Mouse (Mus musculus): Measurements from ENCODE around the gene Ankrd34a. TPM values are rescaled to one million over a fixed set of nuclear protein-coding genes. Genes with fewer than 3 reads are reported as not detected.

Ankrd34a gene
- polyA plus RNA-seq, 1 experiment from 2014 or later = 6.9 TPM

DNA sequence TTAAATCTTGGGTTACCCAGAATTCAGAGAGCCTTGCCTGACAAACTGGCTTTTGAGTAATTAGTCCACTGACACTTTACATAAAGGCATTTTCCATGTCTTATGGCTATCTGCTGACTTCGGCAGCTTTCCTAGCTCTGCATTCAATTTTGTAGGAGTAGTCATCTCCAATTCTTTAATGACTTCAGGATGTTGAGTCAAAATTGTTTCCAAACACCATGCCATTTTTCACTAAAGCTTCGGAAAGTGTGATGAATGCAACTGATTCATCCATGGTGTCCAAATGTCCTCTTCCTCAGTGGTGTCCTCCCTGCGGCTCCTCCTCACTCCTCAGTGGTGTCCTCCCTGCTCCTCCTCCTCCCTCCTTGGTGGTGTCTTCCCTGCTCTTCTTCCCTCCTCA lies 21.5 kb downstream of the Ankrd34a start:
- Histone ChIP-seq H3K36me3 (ENCODE audit: control insufficient read depth, insufficient read depth) (peaks cover 37% of the 10 kb centered on the region), H3K4me1 (ENCODE audit: control insufficient read depth, insufficient read depth, low read length) (no peaks in the 10 kb centered on the region), H3K27me3 (ENCODE audit: control insufficient read depth, insufficient read depth, low read length) (no peaks in the 10 kb centered on the region), H3K9me3 (replicated peaks; ENCODE audit: control insufficient read depth, low read length) (no peaks in the 10 kb centered on the region), H3K9ac (ENCODE audit: low read length) (no peak overlapping the region), H3K4me2 (ENCODE audit: low read depth, low read length) (no peak overlapping the region), H3K4me3 (ENCODE audit: low read length) (no peak overlapping the region), H3K27ac (ENCODE audit: low read length) (no peak overlapping the region)
- WGBS = 86% methylated on average over 3 of the region's 3 CpGs
- ATAC-seq (replicated peaks; ENCODE audit: extremely low read depth, insufficient read depth, low FRiP score) = no peak

DNA sequence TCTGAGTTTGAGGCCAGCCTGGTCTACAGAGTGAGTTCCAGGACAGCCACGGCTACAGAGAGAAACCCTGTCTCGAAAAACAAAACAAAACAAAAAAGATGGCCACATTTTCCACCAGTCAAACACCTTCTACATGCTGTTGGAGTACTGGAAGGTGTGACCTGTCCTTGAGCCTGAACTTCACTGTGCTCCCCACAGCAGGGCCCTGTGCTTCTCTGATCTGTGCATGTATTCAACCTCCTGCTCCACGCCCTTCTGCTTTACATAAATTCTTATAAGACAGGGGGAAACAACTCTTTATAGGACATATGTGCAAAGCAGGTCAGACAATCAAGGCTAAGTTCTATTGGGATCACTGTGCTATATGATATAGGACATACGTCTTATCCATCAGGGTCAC lies 26.8 kb downstream of the Ankrd34a start:
- H3K4me1 ChIP-seq (ENCODE audit: control insufficient read depth, insufficient read depth, low read length) = no peaks in the 10 kb centered on the region
- H3K27ac ChIP-seq (ENCODE audit: low read length) = no peak overlapping the region
- H3K4me3 ChIP-seq (ENCODE audit: low read length) = no peak overlapping the region
- no peaks in the 10 kb centered on the region for H3K27me3 ChIP-seq (ENCODE audit: control insufficient read depth, insufficient read depth, low read length)
- H3K4me2 ChIP-seq (ENCODE audit: low read depth, low read length) = no peak overlapping the region
- no peak overlapping the region for H3K9ac ChIP-seq (ENCODE audit: low read length)
- H3K9me3 ChIP-seq (replicated peaks; ENCODE audit: control insufficient read depth, low read length) = no peaks in the 10 kb centered on the region
- no peak for ATAC-seq (replicated peaks; ENCODE audit: extremely low read depth, insufficient read depth, low FRiP score)
- WGBS = 87% methylated on average over 4 of the region's 4 CpGs
- H3K36me3 ChIP-seq (ENCODE audit: control insufficient read depth, insufficient read depth) = peaks cover 30% of the 10 kb centered on the region

DNA sequence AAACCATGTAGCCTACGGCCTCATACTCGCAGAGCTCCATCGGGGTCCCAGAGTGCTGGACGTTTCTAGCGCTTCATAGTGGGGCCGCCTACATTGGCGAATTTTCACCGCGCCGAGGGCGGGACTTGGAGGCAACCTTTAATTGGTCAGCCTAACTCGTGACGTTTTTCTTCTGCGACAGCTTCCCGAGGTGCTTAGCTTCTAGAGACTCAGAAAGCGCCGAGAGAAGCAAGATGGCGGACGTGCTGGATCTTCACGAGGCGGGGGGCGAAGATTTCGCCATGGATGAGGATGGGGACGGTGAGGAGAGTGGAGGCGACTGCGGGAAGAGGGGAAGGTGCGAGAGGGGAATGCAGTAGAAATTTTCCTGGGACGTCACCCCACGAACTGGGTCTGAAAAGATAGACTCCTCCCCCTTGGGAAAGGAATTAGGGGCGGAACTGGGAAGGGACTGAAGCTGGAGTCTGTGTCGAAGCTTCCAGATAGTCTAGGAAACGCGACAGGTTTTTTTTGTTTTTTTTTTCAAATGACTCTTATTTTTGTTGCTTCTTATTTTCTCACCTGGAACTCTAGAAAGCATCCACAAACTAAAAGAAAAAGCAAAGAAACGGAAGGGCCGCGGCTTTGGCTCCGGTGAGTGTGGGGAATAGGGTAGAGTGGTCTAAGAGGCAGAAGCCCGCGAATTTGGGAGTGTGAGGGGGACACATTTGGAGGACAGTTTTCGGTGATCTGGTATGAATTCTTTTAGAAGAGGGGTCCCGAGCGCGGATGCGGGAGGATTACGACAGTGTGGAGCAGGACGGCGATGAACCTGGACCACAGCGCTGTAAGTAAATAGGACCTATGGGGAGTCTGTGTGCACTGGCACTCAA lies 33.5 kb downstream of the Ankrd34a start, which contains the start of gene Rbm8a:
TSS of gene Rbm8a (plus strand) at position 205 of the 872 bp plus-strand sequence.
- H3K27ac ChIP-seq (ENCODE audit: low read length) = peak within 1 kb of the TSS; percentile 79
- under 1% methylated on average over 48 of the region's 48 CpGs for WGBS
- H3K27me3 ChIP-seq (ENCODE audit: control insufficient read depth, insufficient read depth, low read length) = no peaks in the 10 kb centered on the region
- H3K4me2 ChIP-seq (ENCODE audit: low read depth, low read length) = peak within 1 kb of the TSS; percentile 85
- H3K9me3 ChIP-seq (replicated peaks; ENCODE audit: control insufficient read depth, low read length) = no peaks in the 10 kb centered on the region
- ATAC-seq (replicated peaks; ENCODE audit: extremely low read depth, insufficient read depth, low FRiP score) = peak; percentile 90
- H3K9ac ChIP-seq (ENCODE audit: low read length) = peak within 1 kb of the TSS; percentile 83
- peak within 1 kb of the TSS; percentile 62 for H3K4me3 ChIP-seq (ENCODE audit: low read length)
- H3K36me3 ChIP-seq (ENCODE audit: control insufficient read depth, insufficient read depth) = peaks cover 10% of the 10 kb centered on the region
- H3K4me1 ChIP-seq (ENCODE audit: control insufficient read depth, insufficient read depth, low read length) = peaks cover 18% of the 10 kb centered on the region

DNA sequence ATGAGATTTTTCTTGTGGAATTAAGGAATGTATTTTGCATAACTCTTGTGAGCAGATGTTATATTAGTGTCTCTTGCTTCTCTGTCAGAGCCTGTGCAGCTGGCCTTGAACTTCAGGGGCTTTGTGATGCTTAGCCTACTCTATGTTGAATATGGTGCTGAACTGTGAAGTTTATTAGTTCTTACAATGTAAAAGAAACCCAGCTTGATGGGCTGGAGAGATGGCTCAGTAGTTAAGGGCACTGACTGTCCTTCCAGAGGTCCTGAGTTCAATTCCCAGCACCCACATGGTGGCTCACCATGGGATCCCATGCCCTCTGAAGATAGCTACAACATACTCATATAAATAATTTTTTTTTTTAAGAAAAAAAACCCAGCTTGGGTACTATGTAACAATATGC lies 35.6 kb downstream of the Ankrd34a start:
- H3K9ac ChIP-seq (ENCODE audit: low read length) = no peak overlapping the region
- no peaks in the 10 kb centered on the region for H3K27me3 ChIP-seq (ENCODE audit: control insufficient read depth, insufficient read depth, low read length)
- no peak for ATAC-seq (replicated peaks; ENCODE audit: extremely low read depth, insufficient read depth, low FRiP score)
- H3K9me3 ChIP-seq (replicated peaks; ENCODE audit: control insufficient read depth, low read length) = no peaks in the 10 kb centered on the region
- H3K27ac ChIP-seq (ENCODE audit: low read length) = no peak overlapping the region
- H3K4me1 ChIP-seq (ENCODE audit: control insufficient read depth, insufficient read depth, low read length) = peaks cover 28% of the 10 kb centered on the region
- H3K4me2 ChIP-seq (ENCODE audit: low read depth, low read length) = no peak overlapping the region
- no peak overlapping the region for H3K4me3 ChIP-seq (ENCODE audit: low read length)
- H3K36me3 ChIP-seq (ENCODE audit: control insufficient read depth, insufficient read depth) = peaks cover 10% of the 10 kb centered on the region

DNA sequence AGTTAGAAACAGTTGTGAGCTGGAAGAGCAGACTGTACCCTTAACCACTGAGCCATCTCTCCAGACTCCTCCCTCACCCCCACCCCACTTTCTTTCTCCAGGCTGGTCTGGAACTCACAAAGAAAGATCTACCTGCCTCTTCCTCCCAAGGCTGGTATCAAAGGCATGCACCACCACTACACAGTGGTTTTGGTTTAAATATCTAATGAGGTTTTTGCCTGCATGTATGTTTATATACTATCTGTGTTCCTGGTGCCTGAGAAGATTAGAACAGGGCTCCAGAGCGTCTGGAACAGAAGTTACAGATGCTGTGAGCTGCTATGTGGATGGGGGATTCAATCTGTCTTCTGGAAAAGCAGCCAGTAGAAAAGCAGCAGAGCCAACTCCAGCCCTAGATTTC lies 37.6 kb downstream of the Ankrd34a start:
- peaks cover 27% of the 10 kb centered on the region for H3K4me1 ChIP-seq (ENCODE audit: control insufficient read depth, insufficient read depth, low read length)
- H3K9me3 ChIP-seq (replicated peaks; ENCODE audit: control insufficient read depth, low read length) = no peaks in the 10 kb centered on the region
- H3K4me2 ChIP-seq (ENCODE audit: low read depth, low read length) = no peak overlapping the region
- H3K27ac ChIP-seq (ENCODE audit: low read length) = no peak overlapping the region
- no peak for ATAC-seq (replicated peaks; ENCODE audit: extremely low read depth, insufficient read depth, low FRiP score)
- no peak overlapping the region for H3K9ac ChIP-seq (ENCODE audit: low read length)
- H3K27me3 ChIP-seq (ENCODE audit: control insufficient read depth, insufficient read depth, low read length) = no peaks in the 10 kb centered on the region
- WGBS = 41% methylated on average over 1 of the region's 1 CpGs
- H3K4me3 ChIP-seq (ENCODE audit: low read length) = no peak overlapping the region
- peaks cover 18% of the 10 kb centered on the region for H3K36me3 ChIP-seq (ENCODE audit: control insufficient read depth, insufficient read depth)

DNA sequence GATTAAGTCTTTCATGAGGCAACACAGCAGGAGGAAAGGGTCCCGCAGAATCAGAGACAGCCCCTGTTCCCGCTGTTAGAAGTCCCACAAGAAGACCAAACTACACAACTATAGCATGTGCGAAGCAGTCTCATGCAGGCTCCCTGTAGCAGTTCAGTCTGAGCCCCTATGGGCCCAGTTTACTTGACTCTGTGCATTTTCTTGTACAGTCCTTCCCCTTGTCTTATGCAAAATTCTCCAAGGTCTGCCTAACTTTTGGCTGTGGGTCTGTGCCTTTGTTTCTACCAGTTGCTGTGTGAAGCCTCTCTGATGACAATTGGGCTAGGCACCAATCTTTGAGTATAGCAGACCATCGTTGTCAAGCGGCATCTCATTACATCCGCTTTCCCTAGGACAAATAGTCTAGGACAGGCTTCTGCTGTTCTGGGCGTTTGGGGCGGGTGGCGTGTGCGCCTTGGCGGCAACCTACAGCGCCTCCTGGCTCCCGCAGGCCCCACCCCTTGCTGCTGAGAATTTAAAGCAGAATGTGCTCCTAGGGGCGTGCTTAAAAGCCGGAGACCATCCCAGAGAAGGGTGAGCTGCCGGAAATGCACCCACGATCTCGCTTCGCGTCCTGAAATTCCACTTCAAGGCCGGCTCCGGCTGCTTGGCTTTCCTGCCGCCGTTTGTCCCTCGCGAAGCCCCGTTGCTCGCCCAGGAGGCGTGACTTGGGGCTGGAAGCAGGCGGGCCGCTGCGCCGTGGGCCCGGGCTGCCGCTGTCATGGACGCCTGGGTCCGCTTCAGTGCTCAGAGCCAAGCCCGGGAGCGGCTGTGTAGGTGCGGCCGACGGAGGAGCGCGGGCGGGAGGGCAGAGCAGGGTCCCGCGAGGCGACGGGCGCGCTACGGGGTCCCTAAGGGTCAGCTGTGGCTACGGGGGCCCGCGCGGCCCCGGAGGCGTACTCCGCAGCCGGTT lies 38.8 kb downstream of the Ankrd34a start, which contains the start of the genes Pex11b and Gm42957:
TSS of gene Pex11b (plus strand) at position 449 of the 952 bp plus-strand sequence.
TSS of gene Gm42957 (plus strand) at position 547 of the 952 bp plus-strand sequence.
- Histone ChIP-seq H3K4me3 (ENCODE audit: low read length) (peak within 1 kb of the TSS; percentile 88), H3K27me3 (ENCODE audit: control insufficient read depth, insufficient read depth, low read length) (no peaks in the 10 kb centered on the region), H3K4me2 (ENCODE audit: low read depth, low read length) (peak within 1 kb of the TSS; percentile 74), H3K9ac (ENCODE audit: low read length) (peak within 1 kb of the TSS; percentile 98), H3K4me1 (ENCODE audit: control insufficient read depth, insufficient read depth, low read length) (peaks cover 23% of the 10 kb centered on the region), H3K27ac (ENCODE audit: low read length) (peak within 1 kb of the TSS; percentile 91), H3K9me3 (replicated peaks; ENCODE audit: control insufficient read depth, low read length) (no peaks in the 10 kb centered on the region), H3K36me3 (ENCODE audit: control insufficient read depth, insufficient read depth) (peaks cover 26% of the 10 kb centered on the region)
- 1% methylated on average over 60 of the region's 60 CpGs for WGBS
- ATAC-seq (replicated peaks; ENCODE audit: extremely low read depth, insufficient read depth, low FRiP score) = peak; percentile 87

DNA sequence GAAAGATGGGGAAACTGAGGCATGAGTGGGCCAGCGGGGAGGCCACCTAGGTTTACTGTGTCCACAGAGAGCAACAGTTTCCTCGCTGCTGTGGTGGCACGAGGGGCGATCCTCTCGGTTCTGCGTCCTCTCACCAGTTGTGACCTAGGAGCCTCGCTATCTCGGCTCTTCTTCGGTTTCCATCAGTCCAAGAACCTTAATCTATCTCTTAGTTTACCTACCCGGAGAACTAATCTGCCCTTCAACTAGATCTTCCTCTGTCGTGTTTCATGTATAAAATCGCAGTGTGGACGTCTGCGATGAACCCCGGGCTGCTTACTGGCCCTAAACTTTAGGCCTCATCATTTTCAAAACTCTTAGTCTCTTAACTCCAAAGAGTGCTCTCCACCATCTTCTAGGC lies 39.5 kb downstream of the Ankrd34a start:
- 7% methylated on average over 15 of the region's 15 CpGs for WGBS
- peaks cover 28% of the 10 kb centered on the region for H3K36me3 ChIP-seq (ENCODE audit: control insufficient read depth, insufficient read depth)

DNA sequence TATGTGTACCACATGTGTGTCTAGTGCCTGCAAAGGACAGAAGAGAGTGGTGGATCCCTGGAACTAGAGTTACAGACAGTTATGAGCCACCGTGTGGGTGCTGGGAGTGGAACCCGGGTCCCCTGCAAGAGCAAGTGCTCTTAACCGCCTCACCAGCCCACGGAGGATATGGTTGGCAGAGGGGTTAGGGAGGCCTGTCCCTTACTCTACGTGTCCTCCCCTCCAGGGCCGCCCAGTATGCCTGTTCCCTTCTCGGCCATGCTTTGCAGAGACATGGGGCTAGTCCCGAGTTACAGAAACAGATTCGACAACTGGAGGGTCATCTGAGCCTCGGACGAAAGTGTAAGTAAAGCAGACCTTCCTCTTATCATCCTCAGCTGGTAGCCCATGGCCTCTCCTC lies 40.0 kb downstream of the Ankrd34a start:
- H3K36me3 ChIP-seq (ENCODE audit: control insufficient read depth, insufficient read depth) = peaks cover 31% of the 10 kb centered on the region

More for the DNA sequence above, 39.5 kb downstream of the Ankrd34a start:
- H3K9me3 ChIP-seq (replicated peaks; ENCODE audit: control insufficient read depth, low read length) = no peaks in the 10 kb centered on the region
- peaks cover 19% of the 10 kb centered on the region for H3K4me1 ChIP-seq (ENCODE audit: control insufficient read depth, insufficient read depth, low read length)
- H3K27ac ChIP-seq (ENCODE audit: low read length) = peak overlapping the region; percentile 91
- H3K4me3 ChIP-seq (ENCODE audit: low read length) = peak overlapping the region; percentile 88
- peak overlapping the region; percentile 74 for H3K4me2 ChIP-seq (ENCODE audit: low read depth, low read length)
- peak overlapping the region; percentile 98 for H3K9ac ChIP-seq (ENCODE audit: low read length)
- 0 out of 2 replicates have a peak, but pooled peaks have one; percentile 12 for ATAC-seq (replicated peaks; ENCODE audit: extremely low read depth, insufficient read depth, low FRiP score)
- H3K27me3 ChIP-seq (ENCODE audit: control insufficient read depth, insufficient read depth, low read length) = no peaks in the 10 kb centered on the region

More for the DNA sequence above, 40.0 kb downstream of the Ankrd34a start:
- ATAC-seq (replicated peaks; ENCODE audit: extremely low read depth, insufficient read depth, low FRiP score) = no peak
- WGBS = 66% methylated on average over 11 of the region's 11 CpGs
- Histone ChIP-seq H3K27me3 (ENCODE audit: control insufficient read depth, insufficient read depth, low read length) (no peaks in the 10 kb centered on the region), H3K4me1 (ENCODE audit: control insufficient read depth, insufficient read depth, low read length) (peaks cover 15% of the 10 kb centered on the region), H3K9me3 (replicated peaks; ENCODE audit: control insufficient read depth, low read length) (no peaks in the 10 kb centered on the region), H3K4me3 (ENCODE audit: low read length) (peak overlapping the region; percentile 88), H3K4me2 (ENCODE audit: low read depth, low read length) (peak overlapping the region; percentile 74), H3K9ac (ENCODE audit: low read length) (peak overlapping the region; percentile 98), H3K27ac (ENCODE audit: low read length) (no peak overlapping the region)

Measured in heart, embryonic 16.5 days (tissue).